Mouse (Mus musculus) CH12.LX (cell line): ENCODE results near the gene Pdcd4.
"Not testable (repeated sequence)": the region's sequence is repeated elsewhere in the genome, so short reads cannot be mapped to it uniquely, and the experiment has no call there.

Experiments
- CTCF ChIP-seq, 2 experiments: IDR thresholded peaks in 1 of 2; conservative IDR thresholded peaks in 1 of 2; 2 replicates each; pipeline ENCODE4 v1.5.1; 2011 to 2012; ENCODE audit warnings: low read depth in 2 of 2, low read length in 2 of 2, improper control_type of control experiment in 1 of 2, inconsistent platforms in 1 of 2, mild to moderate bottlenecking in 1 of 2, moderate library complexity in 1 of 2
- JUN ChIP-seq: IDR thresholded peaks from 2 replicates; pipeline ENCODE4 v1.6.1; 2011; ENCODE audit warnings: low read depth, mild to moderate bottlenecking, low read length, improper control_type of control experiment, moderate library complexity; ENCODE audit not compliant: insufficient read depth

- TF ChIP-seq CTCF (conservative IDR thresholded peaks at IDR 0.05 in 1 of 2, IDR thresholded peaks at IDR 0.05 in 1 of 2; ENCODE audit: low read depth in 2 of 2, low read length in 2 of 2); JUN: not testable (repeated sequence)
These were observed 14.7 kb downstream of the Pdcd4 start for GRCm38 (mm10) chr19:53906703-53907070.
